Mouse (Mus musculus) lung, adult 18-20 months (tissue): ENCODE measurements at regions not wholly inside any gene's neighbourhood (a gene's known extent, or its start where the extent isn't known, plus 50 kb on each side); places are given as distances from the start of the nearest gene placed in this dataset.
A peak's percentile ranks its signal among the peaks of the same experiment; 100 is the strongest.

Experiments
- DNase-seq, 2 experiments: peaks; one replicate each; pipeline ENCODE4 v3.0.0; 2022; ENCODE audit warnings: mixed read lengths in 2 of 2

- DNase-seq, result no peak
Observed at GRCm38 (mm10) chr11:112253061-112253460, 529.0 kb upstream of the Sox9 start.

DNA sequence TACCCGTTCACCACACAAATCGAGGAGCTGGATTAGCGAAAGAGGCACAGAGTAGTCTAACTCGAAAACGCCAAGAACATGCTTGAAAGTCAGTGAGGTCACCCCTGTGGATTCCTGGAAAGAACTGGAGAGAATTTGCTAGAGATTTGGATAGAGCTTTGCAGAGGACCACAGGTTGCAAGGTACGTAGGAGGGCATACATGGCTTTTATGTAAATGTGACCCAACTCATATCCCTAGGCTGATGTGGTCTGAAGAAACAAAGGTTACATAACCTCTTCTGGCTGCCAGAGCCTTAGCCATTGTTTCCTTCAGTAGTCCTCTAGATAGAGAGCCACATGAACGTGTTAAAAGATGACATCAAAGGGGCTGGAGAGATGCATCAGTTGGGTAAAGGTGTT is 525.7 kb upstream of the Sox9 start:
- DNase-seq, result no peak

DNA sequence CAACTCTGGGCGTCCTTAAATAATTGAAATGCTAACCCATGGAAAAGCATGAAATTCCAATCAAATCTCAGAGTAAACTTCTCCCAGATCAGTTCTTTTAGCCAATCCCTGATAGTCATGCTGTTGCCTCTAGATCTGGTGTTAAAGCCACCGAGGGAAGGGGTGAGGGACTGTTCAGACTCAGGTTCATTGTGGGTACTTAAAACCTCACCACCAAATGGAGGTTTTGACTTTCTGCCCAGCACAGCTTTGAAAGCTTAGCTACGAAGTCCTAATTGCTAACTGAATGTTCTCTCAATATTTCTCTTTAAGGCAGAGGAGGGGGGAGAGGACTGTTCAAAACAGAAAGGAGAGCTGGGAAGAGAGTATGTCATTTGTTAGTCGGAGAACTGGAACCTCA is 517.9 kb upstream of the Sox9 start:
- DNase-seq, result no peak

DNA sequence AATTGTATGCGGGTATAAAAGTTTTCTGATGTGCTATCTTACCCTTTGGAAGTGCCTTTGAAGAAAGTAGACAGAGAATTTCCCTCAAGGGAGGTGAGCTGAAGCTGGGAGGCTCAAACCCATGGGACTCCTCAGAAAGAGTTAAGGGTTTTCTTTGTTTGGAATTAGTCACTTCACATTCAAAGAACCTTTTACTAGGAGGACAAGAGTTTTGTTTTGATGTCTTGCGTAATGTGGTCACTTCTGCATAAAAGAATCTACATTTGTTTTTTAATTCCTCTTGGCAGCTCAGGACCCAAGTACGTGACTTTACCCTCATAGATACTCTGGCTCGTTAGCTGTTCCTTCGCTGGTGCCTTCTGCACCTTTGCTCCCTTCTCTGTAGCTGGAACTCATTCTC is 511.1 kb upstream of the Sox9 start:
- DNase-seq, result peak in 1 of 2 experiments; percentile 1

- DNase-seq, result no peak
Observed at GRCm38 (mm10) chr11:112278566-112278965, 503.5 kb upstream of the Sox9 start.

GRCm38 (mm10) chr11:112282911-112283310 is 499.1 kb upstream of the Sox9 start:
- no peak for DNase-seq

DNA sequence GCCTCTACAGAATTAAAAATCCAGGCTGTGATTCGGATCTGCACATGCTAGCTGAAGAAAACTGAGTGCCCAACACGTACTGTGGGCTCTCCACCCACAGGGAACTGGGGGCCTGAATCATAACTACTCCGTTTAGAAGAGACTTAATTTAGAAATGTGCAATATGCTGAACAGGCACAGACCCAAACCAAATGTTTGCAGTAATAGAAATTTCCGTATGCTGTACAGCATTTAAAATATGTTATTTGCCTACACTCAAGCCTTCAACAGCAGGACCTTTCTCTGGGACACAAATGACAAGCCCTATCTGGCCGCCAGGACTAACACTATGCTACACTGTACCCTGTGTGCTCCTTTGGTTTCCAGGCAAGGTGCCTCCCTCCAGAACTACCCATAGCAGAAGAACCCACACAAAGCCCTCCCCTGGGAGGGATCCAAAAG is 483.1 kb upstream of the Sox9 start:
- DNase-seq, result no peak

GRCm38 (mm10) chr11:112303091-112303490 is 478.9 kb upstream of the Sox9 start:
- no peak for DNase-seq

GRCm38 (mm10) chr11:112325850-112326249 is 456.2 kb upstream of the Sox9 start:
- DNase-seq, result no peak

- no peak for DNase-seq
Observed at GRCm38 (mm10) chr11:112327606-112328005, 454.4 kb upstream of the Sox9 start.

- no peak for DNase-seq
Observed at GRCm38 (mm10) chr11:112345133-112345532, 436.9 kb upstream of the Sox9 start.

- DNase-seq, result no peak
Observed at GRCm38 (mm10) chr11:112345586-112345985, 436.4 kb upstream of the Sox9 start.

- no peak for DNase-seq
Observed at GRCm38 (mm10) chr11:112346089-112346488, 435.9 kb upstream of the Sox9 start.

DNA sequence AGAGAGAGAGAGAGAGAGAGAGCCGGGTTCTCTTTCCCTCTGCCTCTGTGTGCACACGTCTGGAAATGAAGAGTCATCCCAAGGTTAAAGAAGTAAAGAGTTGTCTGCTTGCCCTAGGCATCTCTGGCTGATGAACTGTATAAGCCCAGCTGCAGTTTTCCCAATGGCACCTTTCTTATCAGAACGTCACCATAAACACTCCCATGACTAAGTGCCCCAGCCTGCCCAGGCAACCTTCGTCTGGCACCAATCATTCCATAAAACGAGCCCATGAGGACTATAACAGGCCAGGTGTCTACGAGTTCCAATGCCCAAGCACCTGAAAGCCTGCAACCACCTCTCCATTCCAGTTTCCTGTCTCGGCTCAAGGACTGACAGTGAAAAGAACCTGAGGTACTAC is 435.5 kb upstream of the Sox9 start:
- no peak for DNase-seq

- DNase-seq, result no peak
Observed at GRCm38 (mm10) chr11:112355311-112355710, 426.7 kb upstream of the Sox9 start.

- no peak for DNase-seq
Observed at GRCm38 (mm10) chr11:112366715-112367114, 415.3 kb upstream of the Sox9 start.

DNA sequence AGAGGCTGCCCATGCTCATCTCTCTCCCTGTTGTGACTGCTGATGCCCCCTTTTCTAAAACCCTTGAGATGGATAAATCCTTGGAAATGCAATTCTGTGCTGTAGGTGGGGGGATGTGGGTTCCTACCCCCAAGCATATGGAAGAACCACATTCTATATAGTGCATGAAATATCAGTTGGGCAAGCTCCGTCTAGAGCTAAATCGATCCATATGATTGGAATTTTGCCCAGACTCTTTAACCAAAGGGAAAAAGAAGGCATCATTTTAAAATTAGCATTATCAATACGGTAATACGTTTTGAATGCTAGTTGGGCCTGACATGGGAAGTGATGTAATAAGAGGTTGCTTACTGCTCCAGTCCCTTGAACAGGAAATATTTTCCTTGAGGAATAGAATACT is 411.1 kb upstream of the Sox9 start:
- DNase-seq, result no peak

GRCm38 (mm10) chr11:112400069-112400468 is 382.0 kb upstream of the Sox9 start:
- DNase-seq, result no peak

DNA sequence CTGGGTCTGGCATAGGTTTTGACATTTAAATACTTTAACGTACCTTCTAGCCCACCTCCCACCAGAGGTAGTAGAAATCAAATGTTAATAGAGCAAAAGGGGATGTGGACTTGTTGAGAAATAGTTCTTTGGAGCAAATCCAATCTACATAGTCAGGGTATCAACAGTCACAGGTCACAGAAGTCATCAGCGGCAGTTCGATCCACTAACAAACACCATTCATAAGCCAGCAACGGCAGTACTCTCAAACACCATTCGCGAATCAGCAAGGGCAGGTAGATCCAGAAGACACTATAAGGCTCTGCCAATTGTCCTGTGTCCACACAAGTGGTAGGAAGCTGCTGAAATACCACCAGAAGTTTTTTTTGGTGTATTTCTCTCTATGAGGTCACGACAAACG is 374.3 kb upstream of the Sox9 start:
- DNase-seq, result no peak

GRCm38 (mm10) chr11:112412434-112412833 is 369.6 kb upstream of the Sox9 start:
- no peak for DNase-seq

DNA sequence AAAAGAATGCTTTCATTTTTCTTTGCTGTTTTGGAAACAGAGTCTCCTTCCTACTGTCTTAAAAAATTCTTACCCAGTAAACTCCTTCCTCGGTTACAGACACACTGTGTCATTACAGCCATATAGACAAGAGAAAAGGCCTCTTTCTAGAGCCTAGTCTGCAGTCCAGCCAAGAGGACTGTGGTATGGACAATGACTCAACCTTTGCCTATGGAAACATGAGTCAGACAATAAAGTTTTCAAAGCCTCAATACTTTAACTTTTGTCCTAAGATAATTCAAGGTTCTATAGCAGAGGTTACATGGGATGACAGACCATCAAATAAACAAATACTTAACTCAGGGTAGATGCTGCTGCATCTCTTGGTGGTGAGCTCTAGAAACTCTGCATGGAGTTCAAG is 339.4 kb upstream of the Sox9 start:
- no peak for DNase-seq

DNA sequence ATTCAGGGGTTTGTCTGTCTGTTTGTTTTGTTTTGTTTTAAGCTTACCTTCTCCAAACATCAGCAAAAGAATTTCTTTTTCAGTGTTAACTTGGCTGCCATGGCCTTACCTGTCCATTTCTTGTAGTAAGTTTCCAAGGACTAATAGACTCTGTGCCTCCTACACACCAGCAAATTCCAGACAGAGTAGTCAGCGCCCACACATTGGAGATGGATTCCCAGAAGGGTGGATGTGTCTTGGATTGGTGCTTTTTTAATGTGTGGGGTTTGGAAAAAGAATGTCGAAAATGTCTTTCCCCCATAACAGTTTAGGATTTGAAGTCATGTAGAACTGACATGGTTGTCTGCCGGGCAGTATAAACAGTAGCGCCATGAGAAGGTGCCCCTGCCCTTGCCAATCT is 338.1 kb upstream of the Sox9 start:
- DNase-seq, result no peak

- no peak for DNase-seq
Observed at GRCm38 (mm10) chr11:112449632-112450031, 332.4 kb upstream of the Sox9 start.

GRCm38 (mm10) chr11:112450227-112450626 is 331.8 kb upstream of the Sox9 start:
- DNase-seq, result no peak

GRCm38 (mm10) chr11:112458075-112458474 is 323.9 kb upstream of the Sox9 start:
- no peak for DNase-seq

DNA sequence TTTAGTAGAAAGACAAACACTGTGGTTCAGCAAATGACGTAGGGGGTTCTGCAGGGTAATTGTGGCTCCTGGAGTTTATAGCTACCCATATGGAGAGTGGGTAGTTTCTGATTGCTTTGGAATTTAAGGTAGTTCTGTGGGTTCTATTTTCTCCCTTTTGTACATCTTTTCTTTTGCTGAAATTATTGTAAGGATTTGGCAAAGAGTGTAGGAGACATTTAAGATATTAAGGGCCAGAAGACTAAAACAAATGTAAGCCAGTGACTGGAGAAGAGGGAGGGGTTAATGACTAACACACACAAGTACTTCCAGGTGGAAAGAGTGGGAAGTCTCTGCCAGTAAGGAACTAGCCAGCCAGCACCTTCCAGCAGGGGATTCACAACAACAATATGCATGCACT is 318.9 kb upstream of the Sox9 start:
- DNase-seq, result no peak
